Mouse (Mus musculus) G1E (cell line): Measurements from ENCODE around the gene Tmem119. TPM values are rescaled to one million over a fixed set of nuclear protein-coding genes. Genes with fewer than 3 reads are reported as not detected.
"Not testable (repeated sequence)": the region's sequence is repeated elsewhere in the genome, so short reads cannot be mapped to it uniquely, and the experiment has no call there.

Experiments
- ATAC-seq: 2 replicates; pipeline ENCODE4 v1.8.0; 2016; ENCODE audit warnings: mild to moderate bottlenecking; ENCODE audit not compliant: insufficient number of reproducible peaks, poor library complexity, low FRiP score, severe bottlenecking; ENCODE audit errors: extremely low read depth
- DNase-seq: peaks from one replicate; pipeline ENCODE4 v3.0.0; 2012; ENCODE audit warnings: low spot score
- H3K27me3 ChIP-seq: 2 replicates; pipeline ENCODE4 v1.6.1; 2012; ENCODE audit warnings: mild to moderate bottlenecking, low read length, inconsistent platforms; ENCODE audit not compliant: insufficient read depth
- H3K36me3 ChIP-seq: replicated peaks from 2 replicates; pipeline ENCODE3; 2012; ENCODE audit warnings: mild to moderate bottlenecking, inconsistent platforms
- H3K4me1 ChIP-seq: 2 replicates; pipeline ENCODE4 v1.6.1; 2012; ENCODE audit warnings: low read depth, low read length, inconsistent platforms, mixed read lengths; ENCODE audit not compliant: insufficient read depth
- H3K4me3 ChIP-seq: 2 replicates; pipeline ENCODE4 v1.5.1; 2012; ENCODE audit warnings: low read depth, mild to moderate bottlenecking, inconsistent platforms, low read length, moderate library complexity, mixed read lengths
- H3K9me3 ChIP-seq: replicated peaks from 2 replicates; pipeline ENCODE4 v1.6.1; 2012; ENCODE audit warnings: inconsistent platforms
- CTCF ChIP-seq: IDR thresholded peaks from 2 replicates; pipeline ENCODE4 v1.5.1; 2012; ENCODE audit warnings: low read depth, low read length, inconsistent platforms, mixed read lengths
- GATA1 ChIP-seq: IDR thresholded peaks from 2 replicates; pipeline ENCODE4 v1.6.1; 2012; ENCODE audit warnings: borderline replicate concordance, low read length, inconsistent platforms, mixed read lengths
- GATA2 ChIP-seq: IDR thresholded peaks from 2 replicates; pipeline ENCODE4 v1.6.1; 2012; ENCODE audit warnings: low read depth, low read length, inconsistent platforms, borderline replicate concordance
- POLR2AphosphoS5 ChIP-seq: IDR thresholded peaks from 2 replicates; pipeline ENCODE4 v1.6.1; 2012; ENCODE audit warnings: low read depth, low read length, inconsistent platforms; ENCODE audit not compliant: insufficient replicate concordance
- TAL1 ChIP-seq: conservative IDR thresholded peaks from 2 replicates; pipeline ENCODE4 v1.6.1; 2012; ENCODE audit warnings: low read depth, low read length, inconsistent platforms, mixed read lengths
- polyA plus RNA-seq: library from polyadenylated mRNA; stranded (reverse); fragments of >175 nt; gene quantifications from 2 replicates; pipeline ENCODE4 v1.2.3, GENCODE M21; 2012
- total RNA-seq, 2 experiments: library from RNA; stranded (forward) in 1 of 2; stranded (reverse) in 1 of 2; fragments of 200-1000 nt in 1 of 2; fragments of >200 nt in 1 of 2; fragmentation: Nextera tagmentation in 1 of 2; gene quantifications; 2 replicates each; pipeline ENCODE4 v1.2.3; 2014 to 2017

Tmem119 gene
- total and polyA plus RNA-seq, 3 experiments = 0.21 to 0.27 TPM; not detected in 1

- H3K4me3 ChIP-seq = no peak overlapping the region
- DNase-seq (no peak), ATAC-seq (peak; percentile 46; the same call in 1 of the 2 replicates)
- TF ChIP-seq CTCF = no peak
- TF ChIP-seq GATA2 = no peak
- TF ChIP-seq TAL1 = no peak
- TF ChIP-seq GATA1 = no peak
- TF ChIP-seq POLR2AphosphoS5 = no peak
- no peaks in the 10 kb centered on the region for H3K36me3 ChIP-seq
- peaks cover 12% of the 10 kb centered on the region for H3K9me3 ChIP-seq
- peaks cover 26% of the 10 kb centered on the region for H3K4me1 ChIP-seq
- peaks cover 6% of the 10 kb centered on the region; the same call in 1 of the 2 replicates for H3K27me3 ChIP-seq
These were observed 12.3 kb upstream of the Tmem119 start for GRCm38 (mm10) chr5:113812638-113813037.

DNA sequence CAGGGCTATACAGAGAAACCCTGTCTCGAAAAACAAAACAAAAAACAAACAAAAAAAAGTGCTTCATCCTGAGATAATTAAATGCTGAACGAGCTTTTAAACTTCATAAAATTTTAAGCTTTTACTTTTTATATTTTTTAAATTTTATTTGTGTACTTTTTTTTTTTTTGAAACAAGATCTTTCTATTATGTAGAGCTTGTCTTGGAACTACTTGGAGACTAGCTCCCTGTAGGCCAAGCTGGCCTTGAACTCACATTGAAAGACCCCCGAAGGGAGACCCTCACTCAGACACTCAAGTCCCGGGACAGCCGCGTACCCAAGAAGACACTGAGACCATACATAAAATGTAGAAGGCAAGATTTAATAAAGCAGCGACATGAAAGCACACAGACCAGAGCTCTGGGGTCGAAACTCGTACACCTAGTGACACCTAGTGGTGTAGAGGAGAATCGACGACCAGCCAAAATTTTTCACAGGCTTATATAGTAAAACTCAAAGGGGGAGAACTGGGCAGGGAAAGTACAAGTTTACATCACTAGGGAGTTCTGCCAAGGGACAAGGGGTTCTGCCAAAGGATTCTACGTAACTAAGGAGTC, 11.6 kb upstream of the Tmem119 start:
- H3K36me3 ChIP-seq, H3K27me3 ChIP-seq, H3K4me3 ChIP-seq, ATAC-seq, DNase-seq: not testable (repeated sequence)
- peaks cover 26% of the 10 kb centered on the region for H3K4me1 ChIP-seq
- H3K9me3 ChIP-seq = peaks cover 12% of the 10 kb centered on the region

GRCm38 (mm10) chr5:113810111-113810510, 9.8 kb upstream of the Tmem119 start:
- no peak for ATAC-seq
- H3K9me3 ChIP-seq = peaks cover 12% of the 10 kb centered on the region

GRCm38 (mm10) chr5:113808177-113808576, 7.9 kb upstream of the Tmem119 start:
- H3K27me3 ChIP-seq = peaks cover 14% of the 10 kb centered on the region; the same call in 1 of the 2 replicates
- H3K36me3 ChIP-seq = no peaks in the 10 kb centered on the region
- peaks cover 22% of the 10 kb centered on the region for H3K4me1 ChIP-seq
- ATAC-seq (no peak), DNase-seq (no peak)
- H3K9me3 ChIP-seq = peaks cover 12% of the 10 kb centered on the region
- TF ChIP-seq POLR2AphosphoS5 = no peak
- no peak for TF ChIP-seq GATA2
- TF ChIP-seq GATA1 = no peak
- H3K4me3 ChIP-seq = no peak overlapping the region

More at GRCm38 (mm10) chr5:113810111-113810510, 9.8 kb upstream of the Tmem119 start:
- Histone ChIP-seq H3K36me3 (no peaks in the 10 kb centered on the region), H3K4me3 (no peak overlapping the region), H3K27me3 (peaks cover 14% of the 10 kb centered on the region; the same call in 1 of the 2 replicates), H3K4me1 (peaks cover 24% of the 10 kb centered on the region)
- DNase-seq = no peak
- no peak for TF ChIP-seq POLR2AphosphoS5
- TF ChIP-seq TAL1 = no peak
- TF ChIP-seq CTCF = no peak
- TF ChIP-seq GATA2 = no peak
- TF ChIP-seq GATA1 = no peak

GRCm38 (mm10) chr5:113807712-113808111, 7.4 kb upstream of the Tmem119 start:
- DNase-seq = no peak
- TF ChIP-seq CTCF (no peak), GATA1 (no peak), TAL1 (no peak), POLR2AphosphoS5 (no peak), GATA2 (no peak)
- ATAC-seq = no peak
- Histone ChIP-seq H3K4me3 (no peak overlapping the region), H3K36me3 (no peaks in the 10 kb centered on the region), H3K4me1 (peaks cover 17% of the 10 kb centered on the region), H3K9me3 (peaks cover 7% of the 10 kb centered on the region), H3K27me3 (peaks cover 14% of the 10 kb centered on the region; the same call in 1 of the 2 replicates)

GRCm38 (mm10) chr5:113806414-113806813, 6.1 kb upstream of the Tmem119 start:
- no peaks in the 10 kb centered on the region for H3K36me3 ChIP-seq
- H3K27me3 ChIP-seq = peaks cover 17% of the 10 kb centered on the region; the same call in 1 of the 2 replicates
- peaks cover 5% of the 10 kb centered on the region for H3K9me3 ChIP-seq
- H3K4me1 ChIP-seq = peaks cover 15% of the 10 kb centered on the region
- ATAC-seq (no peak), DNase-seq (no peak)
- TF ChIP-seq GATA2 = no peak
- TF ChIP-seq POLR2AphosphoS5 = no peak
- TF ChIP-seq TAL1 = no peak
- no peak for TF ChIP-seq GATA1
- no peak for TF ChIP-seq CTCF
- no peak overlapping the region for H3K4me3 ChIP-seq

- DNase-seq (no peak), ATAC-seq (no peak)
- Histone ChIP-seq H3K4me1 (peaks cover 20% of the 10 kb centered on the region), H3K4me3 (no peak overlapping the region), H3K36me3 (no peaks in the 10 kb centered on the region), H3K9me3 (no peaks in the 10 kb centered on the region), H3K27me3 (peaks cover 17% of the 10 kb centered on the region; the same call in 1 of the 2 replicates)
- no peak for TF ChIP-seq GATA1
- TF ChIP-seq POLR2AphosphoS5 = no peak
- TF ChIP-seq CTCF = no peak
- no peak for TF ChIP-seq GATA2
- TF ChIP-seq TAL1 = no peak
These were observed 5.0 kb upstream of the Tmem119 start for GRCm38 (mm10) chr5:113805301-113805700.
